In genomic region chr8:44945577-44945976, GRCm38 (mm10) we compare ENCODE assay signal across 28 mouse cellular contexts. TPM values are rescaled to one million over a fixed set of nuclear protein-coding genes. Genes with fewer than 3 reads are reported as not detected.
A peak's percentile ranks its signal among the peaks of the same experiment; 100 is the strongest.
DNase-seq lines count a peak whose midpoint lies in the region; ATAC-seq and TF ChIP-seq lines count a peak whose summit lies in the region.
"Had no signal": no experiment of that assay in that cellular context is flagged by ENCODE, and none has a peak within 500 bp of the region (broad histone marks: within the 10 kb centered on the region; RNA-seq: fewer than 3 reads in every experiment).

No protein-coding gene starts in this region.

- no peak for TF ChIP-seq CTCF in lung, adult 2 months (IDR thresholded peaks at IDR 0.05; ENCODE audit: insufficient read depth, low read length)
- no peak for TF ChIP-seq CTCF in intestine, postnatal 0 days (IDR thresholded peaks at IDR 0.05; ENCODE audit: low read depth)

- H3K4me1 ChIP-seq in lung, adult 2 months (ENCODE audit: control insufficient read depth, insufficient read depth, low read length), result no peaks in the 10 kb centered on the region; the same call in 1 of the 2 replicates
- peaks cover 9% of the 10 kb centered on the region; the same call in 1 of the 2 replicates for H3K4me1 ChIP-seq in intestine, embryonic 15.5 days (replicated peaks)
- 0 out of 2 replicates have a peak, but pooled peaks cover 4% of the 10 kb centered on the region for H3K4me1 ChIP-seq in intestine, postnatal 0 days (replicated peaks; ENCODE audit: control insufficient read depth, insufficient read depth, low read length)

- 60% methylated on average over 4 of the region's 4 CpGs for WGBS in lung, adult 2 months
- 85% methylated on average over 4 of the region's 4 CpGs for WGBS in intestine, embryonic 15.5 days
- WGBS in intestine, postnatal 0 days, result 49% methylated on average over 4 of the region's 4 CpGs

- H3K4me2 ChIP-seq in intestine, embryonic 15.5 days (replicated peaks), result no peak overlapping the region
- H3K4me2 ChIP-seq in intestine, postnatal 0 days (replicated peaks; ENCODE audit: low read depth), result no peak overlapping the region
- H3K4me2 ChIP-seq: embryonic facial prominence, embryonic 12.5 days; forebrain, embryonic 12.5 days had no signal

- no peaks in the 10 kb centered on the region for H3K9me3 ChIP-seq in intestine, embryonic 15.5 days
- H3K9me3 ChIP-seq in intestine, postnatal 0 days (ENCODE audit: control insufficient read depth), result no peaks in the 10 kb centered on the region
- H3K9me3 ChIP-seq: embryonic facial prominence, embryonic 10.5 days; embryonic facial prominence, embryonic 12.5 days had no signal

- no peak overlapping the region for H3K4me3 ChIP-seq in lung, adult 2 months (replicated peaks; ENCODE audit: extremely low read depth, low read depth, low read length)
- H3K4me3 ChIP-seq in intestine, embryonic 15.5 days (replicated peaks), result no peak overlapping the region
- H3K4me3 ChIP-seq in intestine, postnatal 0 days (ENCODE audit: low read depth, low read length), result no peak overlapping the region
- H3K4me3 ChIP-seq: embryonic facial prominence, embryonic 10.5 days; embryonic facial prominence, embryonic 12.5 days; forebrain, embryonic 10.5 days; forebrain, embryonic 12.5 days had no signal

- no peak overlapping the region for H3K27ac ChIP-seq in intestine, embryonic 15.5 days
- no peak overlapping the region for H3K27ac ChIP-seq in intestine, postnatal 0 days (ENCODE audit: low read depth, low read length)
- H3K27ac ChIP-seq: embryonic facial prominence, embryonic 10.5 days; embryonic facial prominence, embryonic 12.5 days; forebrain, embryonic 10.5 days; forebrain, embryonic 12.5 days had no signal

- H3K36me3 ChIP-seq in intestine, embryonic 15.5 days, result peaks cover 8% of the 10 kb centered on the region
- H3K36me3 ChIP-seq in intestine, postnatal 0 days (ENCODE audit: control insufficient read depth, insufficient read depth), result peaks cover 16% of the 10 kb centered on the region
- H3K36me3 ChIP-seq: G1E had no signal

- H3K9ac ChIP-seq in intestine, embryonic 15.5 days, result no peak overlapping the region
- no peak overlapping the region for H3K9ac ChIP-seq in intestine, postnatal 0 days (ENCODE audit: low read depth, low read length)
- H3K9ac ChIP-seq: embryonic facial prominence, embryonic 12.5 days; forebrain, embryonic 12.5 days had no signal

- no peaks in the 10 kb centered on the region for H3K27me3 ChIP-seq in intestine, embryonic 15.5 days (replicated peaks)
- no peaks in the 10 kb centered on the region for H3K27me3 ChIP-seq in intestine, postnatal 0 days (replicated peaks; ENCODE audit: control insufficient read depth, insufficient read depth, low read length)
- H3K27me3 ChIP-seq: CH12.LX; embryonic facial prominence, embryonic 12.5 days; forebrain, embryonic 12.5 days; Patski had no signal

- TF ChIP-seq POLR2A in lung, adult 2 months (IDR thresholded peaks at IDR 0.05; ENCODE audit: borderline replicate concordance, extremely low read depth, low read depth, low read length), result no peak

- peak; percentile 61 for ATAC-seq in intestine, embryonic 15.5 days
- ATAC-seq in intestine, postnatal 0 days, result peak; percentile 40; the same call in 1 of the 2 replicates
- ATAC-seq: activated CD4-positive, CD25-positive, alpha-beta regulatory T cell, adult 4 months; CD4-positive, CD25-positive, alpha-beta regulatory T cell, adult 4 months; forebrain, embryonic 14.5 days; forebrain, embryonic 16.5 days; Patski had no signal

- DNase-seq in cerebellum, adult 9-10 months, result peak; percentile 3
- DNase-seq in cerebellum, adult 11-12 months, result no peak
- DNase-seq in lung, postnatal 36 days, result peak; percentile 15
- DNase-seq in lung, adult 2 months, result no peak
- no peak for DNase-seq in urinary bladder, postnatal 14 days (ENCODE audit: low spot score)
- DNase-seq in cerebellum, postnatal 4 days (ENCODE audit: low spot score in 2 of 2), result no peak
- DNase-seq: adrenal gland, adult 8-10 months; adrenal gland, postnatal 14 days; adrenal gland, postnatal 36 days; B cell, adult 2 months; cerebellum, adult 18-20 months; cerebellum, adult 8-10 months; cerebellum, postnatal 10 days; cerebellum, postnatal 25 days; embryo, embryonic 11 days had no signal

RNA-seq across cellular contexts. Expression of gene Fat1, which starts 10.3 kb away (rescaled TPM):
- 21.5 and 24.9 TPM in 2 replicates for polyA plus RNA-seq in lung, adult 2 months (2012; rRNA removed)
- polyA plus RNA-seq in intestine, embryonic 15.5 days (2015; fragmentation: Nextera tagmentation; extraction: Ambion mirVana), result 13.4 and 14.8 TPM in 2 replicates
- 10.4 and 10.7 TPM in 2 replicates for polyA plus RNA-seq in intestine, postnatal 0 days (2015; fragmentation: Nextera tagmentation; extraction: Ambion mirVana)
- polyA plus RNA-seq: G1E had no signal

Comparison
In these comparisons a context has a peak if more than half of its experiments do, and no peak if none do; other contexts are left out.
1. DNase-seq: peak in cerebellum, adult 9-10 months (single experiment) and lung, postnatal 36 days (single experiment); none in cerebellum, adult 11-12 months (single experiment), lung, adult 2 months (single experiment), urinary bladder, postnatal 14 days (single experiment) and cerebellum, postnatal 4 days (0 of 2).